Mouse (Mus musculus) olfactory bulb, adult 2 months (tissue): ENCODE data around the gene Fyn.

ENCODE experiments used
- CTCF ChIP-seq: fragments of 200-500 bp; IDR thresholded peaks from 2 replicates; pipeline ENCODE4 v1.5.1; 2012; ENCODE audit warnings: low read depth, mild to moderate bottlenecking, low read length, moderate library complexity; ENCODE audit not compliant: insufficient read depth
- POLR2A ChIP-seq: fragments of 200-500 bp; IDR thresholded peaks from 2 replicates; pipeline ENCODE4 v1.6.1; 2012; ENCODE audit warnings: mild to moderate bottlenecking, low read depth, low read length, moderate library complexity; ENCODE audit not compliant: insufficient read depth

DNA sequence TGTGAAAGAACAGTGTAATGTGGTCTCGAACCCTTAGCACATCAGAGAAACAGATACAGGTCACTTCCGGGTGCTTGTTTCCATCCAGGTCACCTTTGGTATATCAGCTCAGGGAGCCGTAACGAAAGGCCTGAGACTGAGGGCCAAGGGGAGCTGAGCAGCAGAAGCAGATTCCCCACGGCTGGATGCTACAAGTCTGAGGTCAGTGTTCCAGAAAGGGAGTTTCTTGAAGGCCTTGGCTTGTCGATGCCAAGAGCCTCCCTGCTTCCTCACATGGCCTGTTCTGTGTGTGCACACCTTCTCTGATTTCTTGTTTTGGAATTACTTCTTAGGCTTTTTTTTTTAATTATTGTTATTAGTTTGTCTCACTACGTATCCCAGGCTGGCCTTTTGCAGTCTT is 99.2 kb downstream of the Fyn start:
- TF ChIP-seq POLR2A (no peak), CTCF (no peak)
